Mouse (Mus musculus): ENCODE data around the gene Spsb3. TPM values are rescaled to one million over a fixed set of nuclear protein-coding genes. Genes with fewer than 3 reads are reported as not detected.

Gene Spsb3
- total RNA-seq, 2 experiments from 2014 or later = 60.3 to 60.7 TPM

Other genes with a start within 250 kb of the Spsb3 start
- 10 to 100 TPM; 47.3 to 52.7 TPM for gene Slc9a3r2, start 236.3 kb upstream of the Spsb3 start, total RNA-seq (2021)
- 1 to 10 TPM; 2.1 TPM for gene Npw, start 228.2 kb upstream of the Spsb3 start, total RNA-seq (2021)
- gene Zfp598, start 217.0 kb upstream of the Spsb3 start, total RNA-seq (2021) = 10 to 100 TPM; 41.4 to 45.5 TPM
- gene Syngr3, start 196.7 kb upstream of the Spsb3 start, total RNA-seq (2021) = 100 to 1,000 TPM; 191 to 195 TPM
- gene Gfer, start 190.5 kb upstream of the Spsb3 start, total RNA-seq (2021) = 10 to 100 TPM; 20.6 to 23.9 TPM
- 1 to 10 TPM; 1.9 to 2.1 TPM for gene Noxo1, start 190.4 kb upstream of the Spsb3 start, total RNA-seq (2021)
- gene Tbl3, start 179.0 kb upstream of the Spsb3 start, total RNA-seq (2021) = 10 to 100 TPM; 28.5 to 30.5 TPM
- gene Rnf151, start 168.6 kb upstream of the Spsb3 start, total RNA-seq (2021) = under 1 TPM in 1 of 2 experiments, not detected in 1; 0.56 TPM
- gene Rps2, start 168.5 kb upstream of the Spsb3 start, total RNA-seq (2021) = 100 to 1,000 TPM; 268 to 301 TPM
- 100 to 1,000 TPM; 220 to 246 TPM for gene Ndufb10, start 162.2 kb upstream of the Spsb3 start, total RNA-seq (2021)
- gene Rpl3l, start 158.8 kb upstream of the Spsb3 start, total RNA-seq (2021) = under 1 TPM; 0.40 to 0.65 TPM
- gene Msrb1, start 150.0 kb upstream of the Spsb3 start, total RNA-seq (2021) = 10 to 100 TPM; 34.9 to 37.2 TPM
- gene Hs3st6, start 133.7 kb upstream of the Spsb3 start, total RNA-seq (2021) = 1 to 10 TPM in 1 of 2 experiments, under 1 TPM in 1; 0.30 to 1.0 TPM
- gene Meiob, start 82.4 kb upstream of the Spsb3 start, total RNA-seq (2021) = not detected
- 100 to 1,000 TPM; 136 to 146 TPM for gene Hagh, start 46.5 kb upstream of the Spsb3 start, total RNA-seq (2021)
- 10 to 100 TPM; 17.6 to 21.5 TPM for gene Fahd1, start 36.3 kb upstream of the Spsb3 start, total RNA-seq (2021)
- gene Igfals, start 20.6 kb upstream of the Spsb3 start, total RNA-seq (2021) = not detected
- gene Nubp2, start 294 bp upstream of the Spsb3 start, total RNA-seq (2021) = 10 to 100 TPM; 30.4 to 31.0 TPM
- 10 to 100 TPM; 47.5 to 51.1 TPM for gene Eme2, start 8.4 kb downstream of the Spsb3 start, total RNA-seq (2021)
- 10 to 100 TPM; 69.0 to 72.9 TPM for gene Mrps34, start 8.5 kb downstream of the Spsb3 start, total RNA-seq (2021)
- gene Nme3, start 9.9 kb downstream of the Spsb3 start, total RNA-seq (2021) = 10 to 100 TPM; 51.8 to 54.1 TPM
- gene Mapk8ip3, start 50.3 kb downstream of the Spsb3 start, total RNA-seq (2021) = 100 to 1,000 TPM; 383 to 387 TPM
- 1 to 10 TPM; 4.9 to 5.2 TPM for gene Jpt2, start 74.0 kb downstream of the Spsb3 start, total RNA-seq (2021)
- 10 to 100 TPM; 29.7 to 30.3 TPM for gene Cramp1l, start 129.1 kb downstream of the Spsb3 start, total RNA-seq (2021)
- 10 to 100 TPM; 20.1 to 20.9 TPM for gene Ift140, start 129.4 kb downstream of the Spsb3 start, total RNA-seq (2021)
- gene Tmem204, start 196.9 kb downstream of the Spsb3 start, total RNA-seq (2021) = 1 to 10 TPM; 8.9 to 9.4 TPM
- 10 to 100 TPM; 28.4 to 34.4 TPM for gene Telo2, start 229.3 kb downstream of the Spsb3 start, total RNA-seq (2021)
- under 1 TPM; 0.54 to 0.67 TPM for gene Ptx4, start 234.1 kb downstream of the Spsb3 start, total RNA-seq (2021)
- gene Clcn7, start 246.7 kb downstream of the Spsb3 start, total RNA-seq (2021) = 10 to 100 TPM; 46.9 to 47.0 TPM